Comparison of ENCODE assay signal across 15 mouse cellular contexts in genomic region chr8:57568633-57569399, GRCm38 (mm10). TPM values are rescaled to one million over a fixed set of nuclear protein-coding genes. Genes with fewer than 3 reads are reported as not detected.
DNase-seq lines count a peak whose midpoint lies in the region; ATAC-seq and TF ChIP-seq lines count a peak whose summit lies in the region.
"Had no signal": no experiment of that assay in that cellular context is flagged by ENCODE, and none has a peak within 500 bp of the region (broad histone marks: within the 10 kb centered on the region; RNA-seq: fewer than 3 reads in every experiment).

No protein-coding gene starts in this region.

- no peaks in the 10 kb centered on the region for H3K36me3 ChIP-seq in forebrain, postnatal 0 days (ENCODE audit: insufficient read depth)
- H3K36me3 ChIP-seq in forebrain, embryonic 11.5 days (ENCODE audit: control insufficient read depth, insufficient read depth, low read length): no peaks in the 10 kb centered on the region
- H3K36me3 ChIP-seq in midbrain, embryonic 10.5 days: 0 out of 2 replicates have a peak, but pooled peaks cover 3% of the 10 kb centered on the region
- no peaks in the 10 kb centered on the region for H3K36me3 ChIP-seq in midbrain, embryonic 11.5 days (ENCODE audit: control insufficient read depth, insufficient read depth, low read length)
- H3K36me3 ChIP-seq in hindbrain, embryonic 15.5 days: no peaks in the 10 kb centered on the region
- H3K36me3 ChIP-seq in neural tube, embryonic 14.5 days (ENCODE audit: control insufficient read depth, insufficient read depth, low read length): no peaks in the 10 kb centered on the region
- H3K36me3 ChIP-seq: heart, embryonic 10.5 days; liver, embryonic 13.5 days had no signal

- no peaks in the 10 kb centered on the region for H3K27me3 ChIP-seq in forebrain, postnatal 0 days (ENCODE audit: insufficient read depth, low read length)
- no peaks in the 10 kb centered on the region for H3K27me3 ChIP-seq in forebrain, embryonic 11.5 days (ENCODE audit: control insufficient read depth, insufficient read depth, low read length)
- H3K27me3 ChIP-seq in midbrain, embryonic 10.5 days (ENCODE audit: low read depth, poor library complexity, severe bottlenecking): no peaks in the 10 kb centered on the region
- H3K27me3 ChIP-seq in midbrain, embryonic 11.5 days (ENCODE audit: control insufficient read depth, insufficient read depth, low read length): no peaks in the 10 kb centered on the region
- H3K27me3 ChIP-seq in hindbrain, embryonic 15.5 days: no peaks in the 10 kb centered on the region
- H3K27me3 ChIP-seq in neural tube, embryonic 14.5 days (ENCODE audit: control insufficient read depth, insufficient read depth, low read length): no peaks in the 10 kb centered on the region
- H3K27me3 ChIP-seq: liver, embryonic 13.5 days had no signal

- no peak overlapping the region for H3K9ac ChIP-seq in forebrain, postnatal 0 days
- H3K9ac ChIP-seq in forebrain, embryonic 11.5 days (ENCODE audit: low read length): no peak overlapping the region
- no peak overlapping the region for H3K9ac ChIP-seq in midbrain, embryonic 11.5 days (ENCODE audit: low read length)
- no peak overlapping the region for H3K9ac ChIP-seq in hindbrain, embryonic 15.5 days
- no peak overlapping the region for H3K9ac ChIP-seq in neural tube, embryonic 14.5 days (replicated peaks; ENCODE audit: low read depth, low read length)
- H3K9ac ChIP-seq: liver, embryonic 13.5 days had no signal

- DNase-seq in forebrain, postnatal 0 days: no peak
- DNase-seq in forebrain, embryonic 11.5 days (ENCODE audit: low spot score): no peak
- DNase-seq in midbrain, embryonic 10.5 days (ENCODE audit: low spot score): no peak
- no peak for DNase-seq in midbrain, embryonic 11.5 days (ENCODE audit: low spot score, missing footprints)
- DNase-seq in thymus, postnatal 25 days: no peak
- no peak for DNase-seq in heart, postnatal 36 days
- DNase-seq: cerebellum, adult 8-10 months; gastrocnemius, postnatal 14 days; heart, postnatal 14 days; liver, embryonic 13.5 days; thymus, adult 2 months had no signal

- no peak overlapping the region for H3K27ac ChIP-seq in forebrain, postnatal 0 days (ENCODE audit: low read depth, low read length)
- H3K27ac ChIP-seq in forebrain, embryonic 11.5 days (ENCODE audit: low read depth, low read length): no peak overlapping the region; the same call in 1 of the 2 replicates
- H3K27ac ChIP-seq in midbrain, embryonic 10.5 days (replicated peaks): peak overlapping the region; percentile 6; the same call in 1 of the 2 replicates
- H3K27ac ChIP-seq in midbrain, embryonic 11.5 days (ENCODE audit: low read depth, low read length): no peak overlapping the region
- no peak overlapping the region for H3K27ac ChIP-seq in hindbrain, embryonic 15.5 days (replicated peaks)
- no peak overlapping the region for H3K27ac ChIP-seq in neural tube, embryonic 14.5 days (ENCODE audit: low read depth, low read length)
- H3K27ac ChIP-seq: heart, embryonic 10.5 days; liver, embryonic 13.5 days had no signal

- no peaks in the 10 kb centered on the region for H3K9me3 ChIP-seq in forebrain, postnatal 0 days (ENCODE audit: low read length)
- H3K9me3 ChIP-seq in forebrain, embryonic 11.5 days (ENCODE audit: control insufficient read depth, low read length): no peaks in the 10 kb centered on the region
- no peaks in the 10 kb centered on the region for H3K9me3 ChIP-seq in midbrain, embryonic 10.5 days (replicated peaks)
- H3K9me3 ChIP-seq in midbrain, embryonic 11.5 days (ENCODE audit: control insufficient read depth, low read length): no peaks in the 10 kb centered on the region
- no peaks in the 10 kb centered on the region for H3K9me3 ChIP-seq in hindbrain, embryonic 15.5 days
- no peaks in the 10 kb centered on the region for H3K9me3 ChIP-seq in neural tube, embryonic 14.5 days (ENCODE audit: control insufficient read depth, low read length)
- H3K9me3 ChIP-seq: heart, embryonic 10.5 days; liver, embryonic 13.5 days had no signal

- intact Hi-C loops in heart, postnatal 36 days (cut with DNase I): no loop called here

- ATAC-seq in forebrain, postnatal 0 days: peak; percentile 23; the same call in 1 of the 2 replicates
- no peak for ATAC-seq in forebrain, embryonic 11.5 days (replicated peaks; ENCODE audit: low FRiP score)
- no peak for ATAC-seq in midbrain, embryonic 11.5 days (ENCODE audit: low FRiP score)
- peak; percentile 33; the same call in 1 of the 2 replicates for ATAC-seq in hindbrain, embryonic 15.5 days (ENCODE audit: low FRiP score, low read depth)
- ATAC-seq in neural tube, embryonic 14.5 days (ENCODE audit: low read depth): peak; percentile 60; the same call in 1 of the 2 replicates
- ATAC-seq: lung, postnatal 0 days had no signal

- 0 out of 2 replicates have a peak, but pooled peaks cover 6% of the 10 kb centered on the region for H3K4me1 ChIP-seq in forebrain, postnatal 0 days (ENCODE audit: insufficient read depth)
- H3K4me1 ChIP-seq in forebrain, embryonic 11.5 days (replicated peaks; ENCODE audit: control insufficient read depth, insufficient read depth, low read length): no peaks in the 10 kb centered on the region; the same call in 1 of the 2 replicates
- H3K4me1 ChIP-seq in midbrain, embryonic 10.5 days: peaks cover 12% of the 10 kb centered on the region
- H3K4me1 ChIP-seq in midbrain, embryonic 11.5 days (ENCODE audit: control insufficient read depth, insufficient read depth, low read length): no peaks in the 10 kb centered on the region; the same call in 1 of the 2 replicates
- H3K4me1 ChIP-seq in hindbrain, embryonic 15.5 days (replicated peaks): peaks cover 20% of the 10 kb centered on the region
- peaks cover 12% of the 10 kb centered on the region; the same call in 1 of the 2 replicates for H3K4me1 ChIP-seq in neural tube, embryonic 14.5 days (ENCODE audit: control insufficient read depth, insufficient read depth, low read length)
- H3K4me1 ChIP-seq: heart, embryonic 10.5 days; liver, embryonic 13.5 days had no signal

- TF ChIP-seq CTCF in forebrain, postnatal 0 days (IDR thresholded peaks at IDR 0.05; ENCODE audit: low read depth): no peak

- no peak overlapping the region for H3K4me2 ChIP-seq in forebrain, postnatal 0 days (ENCODE audit: low read depth)
- no peak overlapping the region for H3K4me2 ChIP-seq in forebrain, embryonic 11.5 days (ENCODE audit: low read depth, low read length, severe bottlenecking)
- H3K4me2 ChIP-seq in midbrain, embryonic 11.5 days: no peak overlapping the region
- H3K4me2 ChIP-seq in hindbrain, embryonic 15.5 days: no peak overlapping the region
- no peak overlapping the region for H3K4me2 ChIP-seq in neural tube, embryonic 14.5 days (ENCODE audit: low read depth, low read length)
- H3K4me2 ChIP-seq: liver, embryonic 13.5 days had no signal

- WGBS in forebrain, postnatal 0 days: 75% methylated on average over 18 of the region's 18 CpGs
- 81% methylated on average over 18 of the region's 18 CpGs for WGBS in forebrain, embryonic 11.5 days
- 85% methylated on average over 18 of the region's 18 CpGs for WGBS in midbrain, embryonic 10.5 days
- WGBS in midbrain, embryonic 11.5 days: 78% methylated on average over 18 of the region's 18 CpGs
- WGBS in hindbrain, embryonic 15.5 days: 56% methylated on average over 18 of the region's 18 CpGs
- 62% methylated on average over 18 of the region's 18 CpGs for WGBS in neural tube, embryonic 14.5 days

- H3K4me3 ChIP-seq in forebrain, postnatal 0 days (ENCODE audit: low read depth, low read length): no peak overlapping the region
- no peak overlapping the region for H3K4me3 ChIP-seq in forebrain, embryonic 11.5 days (ENCODE audit: low read depth, low read length)
- H3K4me3 ChIP-seq in midbrain, embryonic 10.5 days: no peak overlapping the region
- no peak overlapping the region for H3K4me3 ChIP-seq in midbrain, embryonic 11.5 days (ENCODE audit: low read depth, low read length)
- H3K4me3 ChIP-seq in hindbrain, embryonic 15.5 days: no peak overlapping the region
- no peak overlapping the region for H3K4me3 ChIP-seq in neural tube, embryonic 14.5 days (ENCODE audit: low read depth, low read length)
- H3K4me3 ChIP-seq: heart, embryonic 10.5 days; liver, embryonic 13.5 days had no signal

RNA-seq across cellular contexts. Expression of gene Hmgb2, which starts 57.1 kb away (rescaled TPM):
- total RNA-seq in forebrain, postnatal 0 days (2014; rRNA removed): 17.2 and 27.8 TPM in 2 replicates
- 61.1 and 74.8 TPM in 2 replicates for polyA plus RNA-seq in forebrain, postnatal 0 days (2015; fragmentation: Nextera tagmentation; extraction: Ambion mirVana)
- 626 and 749 TPM in 2 replicates for polyA plus RNA-seq in forebrain, embryonic 11.5 days (2014; fragmentation: Nextera tagmentation; extraction: Ambion mirVana)
- polyA plus RNA-seq in midbrain, embryonic 10.5 days (2016; fragmentation: Nextera tagmentation; extraction: Ambion mirVana): 599 and 633 TPM in 2 replicates
- 628 and 641 TPM in 2 replicates for polyA plus RNA-seq in midbrain, embryonic 11.5 days (2014; fragmentation: Nextera tagmentation; extraction: Ambion mirVana)
- 80.2 and 93.6 TPM in 2 replicates for polyA plus RNA-seq in hindbrain, embryonic 15.5 days (2015; fragmentation: Nextera tagmentation; extraction: Ambion mirVana)
- polyA plus RNA-seq in neural tube, embryonic 14.5 days (2014; fragmentation: Nextera tagmentation; extraction: Ambion mirVana): 24.7 and 52.8 TPM in 2 replicates
- total RNA-seq in heart, postnatal 36 days (2021): 10 to 100 TPM; 13.2 to 22.2 TPM

Comparison
In these comparisons a context has a peak if more than half of its experiments do, and no peak if none do; other contexts are left out.
1. ATAC-seq: peak in forebrain, postnatal 0 days (single experiment), hindbrain, embryonic 15.5 days (single experiment) and neural tube, embryonic 14.5 days (single experiment); none in forebrain, embryonic 11.5 days (single experiment) and midbrain, embryonic 11.5 days (single experiment).